Mouse (Mus musculus): Measurements from ENCODE around the gene Bicc1. TPM values are rescaled to one million over a fixed set of nuclear protein-coding genes. Genes with fewer than 3 reads are reported as not detected.

The Bicc1 gene
- polyA plus RNA-seq, 1 experiment = 69.0 TPM

- H3K4me3 ChIP-seq (ENCODE audit: insufficient read depth, low read depth, low read length) = no peak overlapping the region
- H3K27ac ChIP-seq (ENCODE audit: insufficient read depth, low read depth, low read length) = peak overlapping the region; percentile 93
- H3K4me1 ChIP-seq (ENCODE audit: control insufficient read depth, insufficient read depth, low read length) = peaks cover 39% of the 10 kb centered on the region
- H3K36me3 ChIP-seq (ENCODE audit: control insufficient read depth, insufficient read depth, low read length) = no peaks in the 10 kb centered on the region
- peak; percentile 90 for DNase-seq
- WGBS = 22% methylated on average over 13 of the region's 13 CpGs
- H3K27me3 ChIP-seq (replicated peaks; ENCODE audit: control insufficient read depth, insufficient read depth, low read length) = no peaks in the 10 kb centered on the region
- TF ChIP-seq CTCF (conservative IDR thresholded peaks at IDR 0.05; ENCODE audit: insufficient read depth, insufficient read length, low read depth, low read length) (no peak), POLR2A (IDR thresholded peaks at IDR 0.05; ENCODE audit: low read depth, low read length) (no peak)
Measured at GRCm38 (mm10) chr10:71127278-71127950, 32.1 kb downstream of the Bicc1 start.

GRCm38 (mm10) chr10:71123974-71124373 lies 35.5 kb downstream of the Bicc1 start:
- 46% methylated on average over 3 of the region's 3 CpGs for WGBS
- peak overlapping the region; percentile 64; the same call in 1 of the 2 replicates for H3K27ac ChIP-seq (ENCODE audit: insufficient read depth, low read depth, low read length)
- H3K27me3 ChIP-seq (replicated peaks; ENCODE audit: control insufficient read depth, insufficient read depth, low read length) = no peaks in the 10 kb centered on the region
- DNase-seq = no peak
- H3K4me3 ChIP-seq (ENCODE audit: insufficient read depth, low read depth, low read length) = no peak overlapping the region
- peaks cover 56% of the 10 kb centered on the region for H3K4me1 ChIP-seq (ENCODE audit: control insufficient read depth, insufficient read depth, low read length)
- TF ChIP-seq POLR2A (IDR thresholded peaks at IDR 0.05; ENCODE audit: low read depth, low read length) = no peak
- TF ChIP-seq CTCF (conservative IDR thresholded peaks at IDR 0.05; ENCODE audit: insufficient read depth, insufficient read length, low read depth, low read length) = no peak; the same call in 1 of the 2 replicates
- H3K36me3 ChIP-seq (ENCODE audit: control insufficient read depth, insufficient read depth, low read length) = no peaks in the 10 kb centered on the region

GRCm38 (mm10) chr10:71123395-71123794 lies 36.1 kb downstream of the Bicc1 start:
- 24% methylated on average over 4 of the region's 4 CpGs for WGBS
- H3K36me3 ChIP-seq (ENCODE audit: control insufficient read depth, insufficient read depth, low read length) = no peaks in the 10 kb centered on the region
- H3K27me3 ChIP-seq (replicated peaks; ENCODE audit: control insufficient read depth, insufficient read depth, low read length) = no peaks in the 10 kb centered on the region
- TF ChIP-seq CTCF (conservative IDR thresholded peaks at IDR 0.05; ENCODE audit: insufficient read depth, insufficient read length, low read depth, low read length) (no peak), POLR2A (IDR thresholded peaks at IDR 0.05; ENCODE audit: low read depth, low read length) (no peak)
- peak; percentile 89 for DNase-seq
- H3K4me1 ChIP-seq (ENCODE audit: control insufficient read depth, insufficient read depth, low read length) = peaks cover 60% of the 10 kb centered on the region
- H3K4me3 ChIP-seq (ENCODE audit: insufficient read depth, low read depth, low read length) = no peak overlapping the region
- peak overlapping the region; percentile 64 for H3K27ac ChIP-seq (ENCODE audit: insufficient read depth, low read depth, low read length)

GRCm38 (mm10) chr10:71122480-71122879 lies 37.0 kb downstream of the Bicc1 start:
- H3K4me3 ChIP-seq (ENCODE audit: insufficient read depth, low read depth, low read length) = no peak overlapping the region
- H3K27ac ChIP-seq (ENCODE audit: insufficient read depth, low read depth, low read length) = no peak overlapping the region; the same call in 1 of the 2 replicates
- H3K4me1 ChIP-seq (ENCODE audit: control insufficient read depth, insufficient read depth, low read length) = peaks cover 61% of the 10 kb centered on the region
- H3K36me3 ChIP-seq (ENCODE audit: control insufficient read depth, insufficient read depth, low read length) = no peaks in the 10 kb centered on the region
- WGBS = 63% methylated on average over 8 of the region's 8 CpGs
- TF ChIP-seq POLR2A (IDR thresholded peaks at IDR 0.05; ENCODE audit: low read depth, low read length) = no peak
- TF ChIP-seq CTCF (conservative IDR thresholded peaks at IDR 0.05; ENCODE audit: insufficient read depth, insufficient read length, low read depth, low read length) = no peak
- no peak for DNase-seq
- no peaks in the 10 kb centered on the region for H3K27me3 ChIP-seq (replicated peaks; ENCODE audit: control insufficient read depth, insufficient read depth, low read length)

- WGBS = 51% methylated on average over 3 of the region's 3 CpGs
- no peak overlapping the region for H3K4me3 ChIP-seq (ENCODE audit: insufficient read depth, low read depth, low read length)
- peak; percentile 70 for DNase-seq
- TF ChIP-seq CTCF (conservative IDR thresholded peaks at IDR 0.05; ENCODE audit: insufficient read depth, insufficient read length, low read depth, low read length) = no peak
- TF ChIP-seq POLR2A (IDR thresholded peaks at IDR 0.05; ENCODE audit: low read depth, low read length) = no peak
- no peaks in the 10 kb centered on the region for H3K27me3 ChIP-seq (replicated peaks; ENCODE audit: control insufficient read depth, insufficient read depth, low read length)
- H3K27ac ChIP-seq (ENCODE audit: insufficient read depth, low read depth, low read length) = peak overlapping the region; percentile 42; the same call in 1 of the 2 replicates
- peaks cover 49% of the 10 kb centered on the region for H3K4me1 ChIP-seq (ENCODE audit: control insufficient read depth, insufficient read depth, low read length)
- no peaks in the 10 kb centered on the region for H3K36me3 ChIP-seq (ENCODE audit: control insufficient read depth, insufficient read depth, low read length)
Measured at GRCm38 (mm10) chr10:71120769-71121165, 38.7 kb downstream of the Bicc1 start.

GRCm38 (mm10) chr10:71120121-71120768 lies 39.3 kb downstream of the Bicc1 start:
- TF ChIP-seq POLR2A (IDR thresholded peaks at IDR 0.05; ENCODE audit: low read depth, low read length) (no peak), CTCF (conservative IDR thresholded peaks at IDR 0.05; ENCODE audit: insufficient read depth, insufficient read length, low read depth, low read length) (no peak)
- Histone ChIP-seq H3K27me3 (replicated peaks; ENCODE audit: control insufficient read depth, insufficient read depth, low read length) (no peaks in the 10 kb centered on the region), H3K27ac (ENCODE audit: insufficient read depth, low read depth, low read length) (peak overlapping the region; percentile 42), H3K4me1 (ENCODE audit: control insufficient read depth, insufficient read depth, low read length) (peaks cover 48% of the 10 kb centered on the region), H3K4me3 (ENCODE audit: insufficient read depth, low read depth, low read length) (no peak overlapping the region), H3K36me3 (ENCODE audit: control insufficient read depth, insufficient read depth, low read length) (no peaks in the 10 kb centered on the region)
- 36% methylated on average over 14 of the region's 14 CpGs for WGBS
- DNase-seq = peak; percentile 57

- TF ChIP-seq POLR2A (IDR thresholded peaks at IDR 0.05; ENCODE audit: low read depth, low read length) (no peak), CTCF (conservative IDR thresholded peaks at IDR 0.05; ENCODE audit: insufficient read depth, insufficient read length, low read depth, low read length) (no peak)
- Histone ChIP-seq H3K4me1 (ENCODE audit: control insufficient read depth, insufficient read depth, low read length) (peaks cover 47% of the 10 kb centered on the region), H3K27ac (ENCODE audit: insufficient read depth, low read depth, low read length) (peak overlapping the region; percentile 61), H3K27me3 (replicated peaks; ENCODE audit: control insufficient read depth, insufficient read depth, low read length) (no peaks in the 10 kb centered on the region), H3K36me3 (ENCODE audit: control insufficient read depth, insufficient read depth, low read length) (no peaks in the 10 kb centered on the region), H3K4me3 (ENCODE audit: insufficient read depth, low read depth, low read length) (no peak overlapping the region)
- DNase-seq = no peak
- 30% methylated on average over 15 of the region's 15 CpGs for WGBS
Measured at GRCm38 (mm10) chr10:71119120-71119847, 40.2 kb downstream of the Bicc1 start.
